Mouse (Mus musculus) olfactory bulb, adult 2 months (tissue): ENCODE data around the gene Shank2.

Experiments used
- CTCF ChIP-seq: fragments of 200-500 bp; IDR thresholded peaks from 2 replicates; pipeline ENCODE4 v1.5.1; 2012; ENCODE audit warnings: low read depth, mild to moderate bottlenecking, low read length, moderate library complexity; ENCODE audit not compliant: insufficient read depth
- POLR2A ChIP-seq: fragments of 200-500 bp; IDR thresholded peaks from 2 replicates; pipeline ENCODE4 v1.6.1; 2012; ENCODE audit warnings: mild to moderate bottlenecking, low read depth, low read length, moderate library complexity; ENCODE audit not compliant: insufficient read depth

GRCm38 (mm10) chr7:144447146-144447545, 445.4 kb downstream of the Shank2 start:
- TF ChIP-seq CTCF (no peak), POLR2A (no peak)
